ENCODE assay signal across 12 mouse cellular contexts in the genomic region with DNA sequence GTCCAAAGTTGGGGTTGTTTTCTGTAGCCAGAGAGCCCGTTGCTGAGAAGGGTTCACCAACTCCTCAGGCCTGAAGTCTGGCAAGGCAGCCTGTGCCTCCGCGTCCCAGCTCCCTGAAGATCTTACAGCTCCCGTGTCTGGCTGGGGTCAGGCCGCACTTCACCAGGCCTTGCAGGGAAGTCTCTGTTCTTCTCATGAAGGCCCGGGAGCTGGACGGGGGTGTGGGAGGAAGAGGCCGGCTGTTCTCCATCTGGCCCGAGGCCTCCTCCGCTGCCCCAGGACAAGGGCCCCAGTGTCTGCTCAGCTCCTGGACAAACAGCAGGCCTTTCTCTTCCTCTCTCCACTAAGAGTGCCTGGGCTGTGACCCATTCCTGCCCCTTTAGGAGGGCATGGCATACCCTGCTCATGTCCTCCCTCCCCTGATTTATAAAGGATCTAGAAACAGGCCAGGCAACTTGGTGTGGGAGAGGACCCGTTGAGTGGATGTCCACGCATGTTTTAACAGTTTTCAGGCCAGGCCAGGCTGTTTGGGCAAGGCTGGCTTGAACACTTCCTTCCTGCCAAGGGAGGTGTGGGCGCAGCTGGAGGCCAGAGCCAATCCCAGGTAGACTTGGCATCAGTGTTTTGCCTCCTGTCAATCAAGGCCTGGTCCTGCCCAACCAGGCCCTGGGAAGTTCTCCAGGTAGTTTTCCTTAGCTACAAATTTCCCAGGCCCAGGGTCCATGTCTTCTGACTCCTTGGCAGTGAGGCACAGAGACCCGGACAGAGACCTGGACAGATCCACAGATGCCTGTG. TPM values are rescaled to one million over a fixed set of nuclear protein-coding genes. Genes with fewer than 3 reads are reported as not detected.
DNase-seq lines count a peak whose midpoint lies in the region; ATAC-seq lines count a peak whose summit lies in the region.
"Had no signal": no experiment of that assay in that cellular context is flagged by ENCODE, and none has a peak within 500 bp of the region (broad histone marks: within the 10 kb centered on the region; RNA-seq: fewer than 3 reads in every experiment).

No protein-coding gene starts in this region.

- H3K4me2 ChIP-seq in limb, embryonic 11.5 days (ENCODE audit: low read depth, severe bottlenecking): no peak overlapping the region

- H3K4me3 ChIP-seq in heart, embryonic 10.5 days: no peak overlapping the region
- no peak overlapping the region for H3K4me3 ChIP-seq in limb, embryonic 11.5 days (ENCODE audit: low read depth, low read length)

- H3K4me1 ChIP-seq in heart, embryonic 10.5 days: peaks cover 36% of the 10 kb centered on the region
- 0 out of 2 replicates have a peak, but pooled peaks cover 5% of the 10 kb centered on the region for H3K4me1 ChIP-seq in limb, embryonic 11.5 days (ENCODE audit: control insufficient read depth, insufficient read depth, low read length)

- 0 out of 2 replicates have a peak, but pooled peaks have one; percentile 33 for ATAC-seq in limb, embryonic 11.5 days (ENCODE audit: insufficient number of reproducible peaks, low FRiP score, low TSS enrichment, low read depth)
- no peak for ATAC-seq in CD4-positive, CD25-positive, alpha-beta regulatory T cell, adult 4 months
- ATAC-seq: forebrain, embryonic 14.5 days had no signal

- H3K9ac ChIP-seq in limb, embryonic 11.5 days (ENCODE audit: low read length): peak overlapping the region; percentile 39; the same call in 1 of the 2 replicates

- no peaks in the 10 kb centered on the region for H3K27me3 ChIP-seq in heart, embryonic 10.5 days (ENCODE audit: insufficient read depth, poor library complexity, severe bottlenecking)
- no peaks in the 10 kb centered on the region for H3K27me3 ChIP-seq in limb, embryonic 11.5 days (ENCODE audit: control insufficient read depth, insufficient read depth, low read length)
- H3K27me3 ChIP-seq: CH12.LX had no signal

- peak; percentile 84 for DNase-seq in heart, embryonic 10.5 days (ENCODE audit: low spot score)
- DNase-seq in heart, postnatal 36 days: no peak
- peak; percentile 51 for DNase-seq in urinary bladder, postnatal 14 days (ENCODE audit: low spot score)
- no peak for DNase-seq in urinary bladder, postnatal 10 days (ENCODE audit: low spot score)
- peak; percentile 47 for DNase-seq in limb, embryonic 11.5 days (ENCODE audit: low spot score)
- DNase-seq in thymus, postnatal 0 days (ENCODE audit: low spot score): no peak
- DNase-seq in left cerebral cortex, postnatal 4 days: no peak
- DNase-seq: layer of hippocampus, postnatal 36 days; thymus, postnatal 14 days had no signal

- peak overlapping the region; percentile 73 for H3K27ac ChIP-seq in heart, embryonic 10.5 days
- H3K27ac ChIP-seq in limb, embryonic 11.5 days (replicated peaks; ENCODE audit: low read depth, low read length): peak overlapping the region; percentile 75; the same call in 1 of the 2 replicates

- no peaks in the 10 kb centered on the region for H3K9me3 ChIP-seq in heart, embryonic 10.5 days
- H3K9me3 ChIP-seq in limb, embryonic 11.5 days (ENCODE audit: control insufficient read depth, low read length): no peaks in the 10 kb centered on the region; the same call in 1 of the 2 replicates

- no peaks in the 10 kb centered on the region for H3K36me3 ChIP-seq in heart, embryonic 10.5 days
- H3K36me3 ChIP-seq in limb, embryonic 11.5 days (ENCODE audit: control insufficient read depth, insufficient read depth, low read length): no peaks in the 10 kb centered on the region

- 55% methylated on average over 14 of the region's 14 CpGs for WGBS in heart, embryonic 10.5 days
- 60% methylated on average over 14 of the region's 14 CpGs for WGBS in limb, embryonic 11.5 days

- intact Hi-C loops in heart, postnatal 36 days (cut with DNase I): no loop called here
- intact Hi-C loops in left cerebral cortex, postnatal 4 days (cut with DNase I): no loop called here

RNA-seq across cellular contexts. Expression of gene Itpr3, which starts 8.5 kb away (rescaled TPM):
- polyA plus RNA-seq in heart, embryonic 10.5 days (2016; fragmentation: Nextera tagmentation; extraction: Ambion mirVana): 2.9 TPM in 2 replicates
- 1 to 10 TPM; 5.3 to 6.7 TPM for total RNA-seq in heart, postnatal 36 days (2021)
- 2.5 and 3.0 TPM in 2 replicates for polyA plus RNA-seq in limb, embryonic 11.5 days (2014; fragmentation: Nextera tagmentation; extraction: Ambion mirVana)
- polyA plus RNA-seq in CD4-positive, CD25-positive, alpha-beta regulatory T cell, adult 4 months (2017; shearing (Covaris generic)): 1 to 10 TPM; 8.2 to 8.6 TPM
- polyA plus RNA-seq in thymus, postnatal 0 days (2015; fragmentation: Nextera tagmentation; extraction: Ambion mirVana): 4.5 and 4.9 TPM in 2 replicates
- total RNA-seq in left cerebral cortex, postnatal 4 days (2021): 1 to 10 TPM; 2.2 to 2.8 TPM

RNA-seq across cellular contexts. Expression of gene Bak1, which starts 19.8 kb away (rescaled TPM):
- polyA plus RNA-seq in heart, embryonic 10.5 days (2016; fragmentation: Nextera tagmentation; extraction: Ambion mirVana): 4.0 and 6.8 TPM in 2 replicates
- 10 to 100 TPM; 20.0 to 21.2 TPM for total RNA-seq in heart, postnatal 36 days (2021)
- polyA plus RNA-seq in limb, embryonic 11.5 days (2014; fragmentation: Nextera tagmentation; extraction: Ambion mirVana): 10.9 and 15.6 TPM in 2 replicates
- 1 to 10 TPM; 3.2 to 4.8 TPM for polyA plus RNA-seq in CD4-positive, CD25-positive, alpha-beta regulatory T cell, adult 4 months (2017; shearing (Covaris generic))
- 5.8 and 6.9 TPM in 2 replicates for polyA plus RNA-seq in thymus, postnatal 0 days (2015; fragmentation: Nextera tagmentation; extraction: Ambion mirVana)
- total RNA-seq in left cerebral cortex, postnatal 4 days (2021): 10 to 100 TPM; 30.0 to 33.9 TPM

Comparison
In these comparisons a context has a peak if more than half of its experiments do, and no peak if none do; other contexts are left out.
1. DNase-seq: peak in heart, embryonic 10.5 days (single experiment), urinary bladder, postnatal 14 days (single experiment) and limb, embryonic 11.5 days (single experiment); none in heart, postnatal 36 days (0 of 2), urinary bladder, postnatal 10 days (single experiment), thymus, postnatal 0 days (single experiment) and left cerebral cortex, postnatal 4 days (single experiment).